Mouse (Mus musculus): ENCODE data around the gene Selenov. TPM values are rescaled to one million over a fixed set of nuclear protein-coding genes. Genes with fewer than 3 reads are reported as not detected.
A peak's percentile ranks its signal among the peaks of the same experiment; 100 is the strongest.

Gene Selenov
- total and polyA plus RNA-seq, 2 experiments from 2014 or later = not detected

DNA sequence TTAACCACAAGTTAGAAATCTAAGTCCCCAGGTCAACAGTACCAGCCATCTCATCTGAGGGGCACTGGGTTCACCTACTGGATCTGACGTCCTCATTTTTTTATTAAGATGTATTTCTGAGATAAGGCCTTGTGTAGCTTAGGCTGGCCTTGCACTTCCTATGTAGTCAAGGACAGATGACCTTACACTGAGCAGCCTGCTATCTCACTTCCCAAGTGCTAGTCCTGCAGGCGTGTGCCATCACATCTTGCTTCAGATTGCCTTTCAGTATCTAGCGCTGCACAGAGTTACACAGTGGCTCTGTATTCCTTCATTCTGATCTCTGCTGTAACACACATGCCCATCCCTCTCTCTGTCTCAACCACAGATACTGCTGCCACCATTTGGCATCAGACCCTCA lies 27.1 kb upstream of the Selenov start:
- ATAC-seq (ENCODE audit: insufficient read depth, low read depth) (no peak), DNase-seq (ENCODE audit: low spot score) (no peak)
- Histone ChIP-seq H3K4me3 (ENCODE audit: low read depth, low read length) (no peak overlapping the region), H3K36me3 (replicated peaks; ENCODE audit: control insufficient read depth, insufficient read depth, low read length) (peaks cover 89% of the 10 kb centered on the region), H3K27ac (ENCODE audit: low read depth) (no peak overlapping the region), H3K4me1 (ENCODE audit: control insufficient read depth, insufficient read depth) (no peaks in the 10 kb centered on the region), H3K9ac (replicated peaks; ENCODE audit: low read depth, low read length) (no peak overlapping the region), H3K9me3 (replicated peaks; ENCODE audit: control insufficient read depth, low read length) (no peaks in the 10 kb centered on the region), H3K27me3 (ENCODE audit: control insufficient read depth, insufficient read depth, low read length) (no peaks in the 10 kb centered on the region), H3K4me2 (ENCODE audit: low read depth, low read length) (no peak overlapping the region)
- no peak for TF ChIP-seq CTCF (IDR thresholded peaks at IDR 0.05; ENCODE audit: low read depth)
- TF ChIP-seq EP300 (IDR thresholded peaks at IDR 0.05; ENCODE audit: low read depth) = no peak
- WGBS = 70% methylated on average over 3 of the region's 3 CpGs

DNA sequence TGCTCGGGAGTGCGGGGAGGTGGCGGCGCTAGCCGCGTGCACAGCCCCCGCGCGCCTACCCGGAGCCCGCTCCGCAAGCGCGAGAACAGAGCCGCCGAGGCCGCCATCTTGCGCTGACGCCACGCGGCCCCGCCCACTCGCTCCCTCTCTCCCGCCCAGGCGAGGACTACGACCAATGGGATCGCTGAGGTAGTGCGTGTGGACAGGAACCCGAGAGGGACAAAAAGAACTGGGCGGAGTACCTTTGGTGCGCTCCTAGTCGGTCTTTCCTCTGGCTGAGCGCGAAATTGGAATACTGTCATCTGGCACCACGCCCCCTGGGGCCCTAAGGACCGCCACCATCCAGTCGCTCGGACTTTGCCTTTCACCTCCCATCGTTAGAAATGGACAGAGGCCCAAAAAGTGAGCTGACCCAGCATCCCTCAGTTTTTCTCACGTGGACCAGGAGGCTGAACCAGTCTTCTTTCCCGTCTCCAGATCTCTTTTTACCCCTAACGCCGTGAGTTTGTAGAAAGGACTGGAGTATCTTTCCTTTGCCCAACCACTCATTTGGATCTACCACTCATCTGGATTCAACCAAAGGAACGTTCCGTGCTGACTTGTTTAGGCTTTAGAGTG lies 21.0 kb upstream of the Selenov start, which contains the start of gene Timm50:
Gene Timm50 (minus strand): TSS at position 147 of the 618 bp plus-strand sequence.
- peaks cover 7% of the 10 kb centered on the region for H3K4me1 ChIP-seq (ENCODE audit: control insufficient read depth, insufficient read depth)
- H3K36me3 ChIP-seq (replicated peaks; ENCODE audit: control insufficient read depth, insufficient read depth, low read length) = peaks cover 58% of the 10 kb centered on the region
- H3K9ac ChIP-seq (replicated peaks; ENCODE audit: low read depth, low read length) = peak within 1 kb of the TSS; percentile 79
- no peaks in the 10 kb centered on the region for H3K9me3 ChIP-seq (replicated peaks; ENCODE audit: control insufficient read depth, low read length)
- ATAC-seq (ENCODE audit: insufficient read depth, low read depth) (peak; percentile 98), DNase-seq (ENCODE audit: low spot score) (peak; percentile 98)
- H3K4me2 ChIP-seq (ENCODE audit: low read depth, low read length) = peak within 1 kb of the TSS; percentile 97
- H3K27ac ChIP-seq (ENCODE audit: low read depth) = 0 out of 2 replicates have a peak within 1 kb of the TSS, but pooled peaks have one; percentile 36
- WGBS = 1% methylated on average over 44 of the region's 45 CpGs
- no peaks in the 10 kb centered on the region for H3K27me3 ChIP-seq (ENCODE audit: control insufficient read depth, insufficient read depth, low read length)
- H3K4me3 ChIP-seq (ENCODE audit: low read depth, low read length) = peak within 1 kb of the TSS; percentile 91
- TF ChIP-seq EP300 (IDR thresholded peaks at IDR 0.05; ENCODE audit: low read depth) (no peak), CTCF (IDR thresholded peaks at IDR 0.05; ENCODE audit: low read depth) (no peak)

DNA sequence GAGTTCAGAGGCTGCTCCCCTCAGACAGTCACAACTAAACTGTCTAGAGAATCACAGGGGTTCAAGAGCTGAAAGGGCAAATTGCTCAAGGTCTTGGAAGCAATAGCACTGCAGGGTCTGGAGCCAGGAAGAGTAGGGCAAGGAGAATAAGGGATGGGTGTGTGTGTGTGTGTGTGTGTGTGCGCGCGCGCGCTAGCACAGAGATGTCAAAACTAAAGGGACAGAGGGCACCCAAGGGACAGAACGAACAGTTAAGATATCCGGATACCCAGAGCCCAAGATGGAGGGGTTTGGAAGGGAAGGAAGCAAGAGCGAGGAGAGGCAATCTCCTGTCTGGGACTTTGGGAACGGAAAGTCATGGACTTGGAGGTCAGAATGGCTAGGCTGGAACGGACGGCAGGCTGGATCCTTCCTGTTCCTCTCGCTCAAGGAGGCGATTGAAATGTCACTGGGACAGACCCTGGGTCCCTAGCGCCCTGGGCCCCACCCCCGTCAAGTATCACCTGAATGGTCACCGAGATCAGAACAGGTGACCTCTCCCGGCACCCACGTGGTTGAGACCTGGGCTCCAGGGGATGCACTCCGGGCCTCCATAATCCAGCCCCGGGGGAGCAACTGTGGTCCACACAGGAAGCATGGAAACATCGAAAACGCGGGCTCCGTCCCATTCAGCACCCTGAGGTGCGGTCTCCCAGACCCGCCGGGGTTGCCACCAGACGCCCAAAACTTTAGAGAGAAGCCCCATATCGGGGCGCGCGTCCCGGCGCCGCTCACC lies 20.4 kb upstream of the Selenov start:
- Histone ChIP-seq H3K36me3 (replicated peaks; ENCODE audit: control insufficient read depth, insufficient read depth, low read length) (peaks cover 58% of the 10 kb centered on the region), H3K4me2 (ENCODE audit: low read depth, low read length) (peak overlapping the region; percentile 97), H3K27ac (ENCODE audit: low read depth) (0 out of 2 replicates have a peak overlapping the region, but pooled peaks have one; percentile 36), H3K9me3 (replicated peaks; ENCODE audit: control insufficient read depth, low read length) (no peaks in the 10 kb centered on the region), H3K4me1 (ENCODE audit: control insufficient read depth, insufficient read depth) (peaks cover 7% of the 10 kb centered on the region), H3K4me3 (ENCODE audit: low read depth, low read length) (peak overlapping the region; percentile 91), H3K27me3 (ENCODE audit: control insufficient read depth, insufficient read depth, low read length) (no peaks in the 10 kb centered on the region), H3K9ac (replicated peaks; ENCODE audit: low read depth, low read length) (peak overlapping the region; percentile 79)
- ATAC-seq (ENCODE audit: insufficient read depth, low read depth) = peak; percentile 59
- 5% methylated on average over 35 of the region's 35 CpGs for WGBS
- TF ChIP-seq EP300 (IDR thresholded peaks at IDR 0.05; ENCODE audit: low read depth) (no peak), CTCF (IDR thresholded peaks at IDR 0.05; ENCODE audit: low read depth) (no peak)
- DNase-seq (ENCODE audit: low spot score) = no peak

DNA sequence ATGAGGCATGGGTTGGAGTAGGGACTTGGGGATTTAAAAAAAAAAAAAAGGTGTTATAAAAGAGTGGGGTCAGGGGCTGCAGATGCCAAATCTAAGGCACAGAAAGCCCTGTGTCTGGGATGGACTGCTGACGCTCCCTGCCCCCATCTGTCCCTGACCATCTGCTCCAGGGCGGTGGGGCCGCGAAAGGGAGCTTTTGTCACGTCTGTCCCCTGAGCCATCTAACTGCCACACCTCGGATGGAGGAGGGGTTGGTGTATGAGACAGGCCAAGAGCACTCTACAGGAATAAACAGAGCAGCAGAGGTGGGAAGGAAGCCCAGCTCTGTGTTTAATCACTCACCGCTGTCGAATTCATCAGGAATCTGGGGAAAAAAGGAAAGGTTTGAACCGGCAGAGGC lies 18.8 kb upstream of the Selenov start:
- Histone ChIP-seq H3K4me3 (ENCODE audit: low read depth, low read length) (no peak overlapping the region), H3K9ac (replicated peaks; ENCODE audit: low read depth, low read length) (no peak overlapping the region), H3K4me1 (ENCODE audit: control insufficient read depth, insufficient read depth) (peaks cover 7% of the 10 kb centered on the region), H3K9me3 (replicated peaks; ENCODE audit: control insufficient read depth, low read length) (no peaks in the 10 kb centered on the region), H3K36me3 (replicated peaks; ENCODE audit: control insufficient read depth, insufficient read depth, low read length) (peaks cover 58% of the 10 kb centered on the region), H3K27ac (ENCODE audit: low read depth) (no peak overlapping the region), H3K4me2 (ENCODE audit: low read depth, low read length) (no peak overlapping the region), H3K27me3 (ENCODE audit: control insufficient read depth, insufficient read depth, low read length) (no peaks in the 10 kb centered on the region)
- DNase-seq (ENCODE audit: low spot score) = no peak
- ATAC-seq (ENCODE audit: insufficient read depth, low read depth) = no peak
- TF ChIP-seq CTCF (IDR thresholded peaks at IDR 0.05; ENCODE audit: low read depth) (no peak), EP300 (IDR thresholded peaks at IDR 0.05; ENCODE audit: low read depth) (no peak)
- 53% methylated on average over 9 of the region's 9 CpGs for WGBS

DNA sequence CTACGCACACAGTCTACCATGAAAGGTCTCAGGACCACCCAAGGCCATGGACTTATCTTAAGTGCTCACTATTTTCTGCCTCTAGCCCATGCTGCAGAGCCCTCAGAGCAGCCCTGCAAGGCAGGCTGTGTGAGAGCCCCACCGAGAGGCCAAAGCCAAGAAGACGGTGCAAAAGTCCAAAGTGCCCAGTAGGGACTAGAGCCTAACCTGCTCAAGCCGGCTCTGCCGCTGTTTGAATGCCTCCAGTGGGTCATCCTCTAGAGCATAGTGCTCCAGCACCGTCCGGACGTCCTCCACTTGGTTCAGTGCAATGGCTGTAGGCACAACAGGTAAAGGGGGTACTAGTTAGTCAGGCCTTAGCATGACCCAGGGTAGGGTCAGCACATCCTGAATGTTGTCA lies 15.2 kb upstream of the Selenov start:
- 86% methylated on average over 8 of the region's 8 CpGs for WGBS
- Histone ChIP-seq H3K27me3 (ENCODE audit: control insufficient read depth, insufficient read depth, low read length) (peaks cover 20% of the 10 kb centered on the region), H3K9ac (replicated peaks; ENCODE audit: low read depth, low read length) (no peak overlapping the region), H3K4me1 (ENCODE audit: control insufficient read depth, insufficient read depth) (peaks cover 4% of the 10 kb centered on the region), H3K27ac (ENCODE audit: low read depth) (no peak overlapping the region), H3K36me3 (replicated peaks; ENCODE audit: control insufficient read depth, insufficient read depth, low read length) (peaks cover 53% of the 10 kb centered on the region), H3K9me3 (replicated peaks; ENCODE audit: control insufficient read depth, low read length) (no peaks in the 10 kb centered on the region), H3K4me2 (ENCODE audit: low read depth, low read length) (no peak overlapping the region), H3K4me3 (ENCODE audit: low read depth, low read length) (no peak overlapping the region)
- DNase-seq (ENCODE audit: low spot score) = no peak
- TF ChIP-seq EP300 (IDR thresholded peaks at IDR 0.05; ENCODE audit: low read depth) (no peak), CTCF (IDR thresholded peaks at IDR 0.05; ENCODE audit: low read depth) (no peak)
- ATAC-seq (ENCODE audit: insufficient read depth, low read depth) = no peak
